Mouse (Mus musculus): ENCODE data around the gene Nav3.

- TF ChIP-seq CTCF (IDR thresholded peaks at IDR 0.05; ENCODE audit: low read depth) (no peak), EP300 (IDR thresholded peaks at IDR 0.05; ENCODE audit: low read depth) (no peak)
These were observed 481.8 kb downstream of the Nav3 start for GRCm38 (mm10) chr10:109974177-109974576.
